Mouse (Mus musculus) embryonic facial prominence, embryonic 10.5 days (tissue): ENCODE measurements around the gene Prrg2. TPM values are rescaled to one million over a fixed set of nuclear protein-coding genes. Genes with fewer than 3 reads are reported as not detected.
A peak's percentile ranks its signal among the peaks of the same experiment; 100 is the strongest.

Experiments
- DNase-seq: peaks from one replicate; pipeline ENCODE4 v3.0.0-alpha.2; 2017; ENCODE audit warnings: low spot score
- H3K27ac ChIP-seq: fragments of 300-500 bp; sonication (generic); replicated peaks from 2 replicates; pipeline ENCODE4 v1.5.1; 2016; ENCODE audit warnings: mild to moderate bottlenecking
- H3K27me3 ChIP-seq: fragments of 300-500 bp; sonication (generic); replicated peaks from 2 replicates; pipeline ENCODE4 v1.6.1; 2016; ENCODE audit warnings: low read depth, mild to moderate bottlenecking; ENCODE audit not compliant: poor library complexity, severe bottlenecking
- H3K36me3 ChIP-seq: fragments of 300-500 bp; sonication (generic); replicated peaks from 2 replicates; pipeline ENCODE4 v1.6.1; 2016; ENCODE audit warnings: mild to moderate bottlenecking, moderate library complexity
- H3K4me1 ChIP-seq: fragments of 300-500 bp; sonication (generic); 2 replicates; pipeline ENCODE4 v1.6.1; 2016
- H3K4me3 ChIP-seq: fragments of 300-500 bp; sonication (generic); 2 replicates; pipeline ENCODE4 v1.5.1; 2016; ENCODE audit warnings: mild to moderate bottlenecking, moderate library complexity
- H3K9me3 ChIP-seq: fragments of 300-500 bp; sonication (generic); 2 replicates; pipeline ENCODE4 v1.6.1; 2016; ENCODE audit warnings: mild to moderate bottlenecking
- WGBS: fragments of 180-500 bp; shearing (Covaris S2); methylation state at CpG from one replicate; pipeline ENCODE4 v1.1.7; 2016; 5-methylcytosine and 5-hydroxymethylcytosine counted together
- polyA plus RNA-seq: library from polyadenylated mRNA; unstranded; fragments of >200 nt; fragmentation: Nextera tagmentation; extraction: Ambion mirVana; gene quantifications from 2 replicates; pipeline ENCODE4 v1.2.1, GENCODE M21; 2016

The Prrg2 gene
- polyA plus RNA-seq, 1 experiment from 2014 or later, result 24.4 TPM

- 0 out of 2 replicates have a peak overlapping the region, but pooled peaks have one; percentile 10 for H3K27ac ChIP-seq
- DNase-seq, result no peak
- WGBS, result 84% methylated on average over 22 of the region's 22 CpGs
- peaks cover 11% of the 10 kb centered on the region for H3K4me1 ChIP-seq
- H3K4me3 ChIP-seq, result no peak overlapping the region
- H3K27me3 ChIP-seq, result no peaks in the 10 kb centered on the region
- H3K36me3 ChIP-seq, result peaks cover 66% of the 10 kb centered on the region
- no peaks in the 10 kb centered on the region for H3K9me3 ChIP-seq
Observed at GRCm38 (mm10) chr7:45083300-45083890, 20.9 kb upstream of the Prrg2 start.

- H3K27ac ChIP-seq, result 0 out of 2 replicates have a peak overlapping the region, but pooled peaks have one; percentile 36
- H3K36me3 ChIP-seq, result peaks cover 63% of the 10 kb centered on the region
- no peaks in the 10 kb centered on the region for H3K9me3 ChIP-seq
- H3K4me1 ChIP-seq, result peaks cover 11% of the 10 kb centered on the region
- H3K27me3 ChIP-seq, result no peaks in the 10 kb centered on the region
- DNase-seq, result no peak
- H3K4me3 ChIP-seq, result no peak overlapping the region
- WGBS, result 74% methylated on average over 25 of the region's 25 CpGs
Observed at GRCm38 (mm10) chr7:45082401-45083299, 20.2 kb upstream of the Prrg2 start.

GRCm38 (mm10) chr7:45081016-45081415 is 18.5 kb upstream of the Prrg2 start:
- H3K36me3 ChIP-seq, result peaks cover 63% of the 10 kb centered on the region
- WGBS, result 41% methylated on average over 5 of the region's 5 CpGs

GRCm38 (mm10) chr7:45079856-45080255 is 17.4 kb upstream of the Prrg2 start:
- H3K4me1 ChIP-seq, result peaks cover 11% of the 10 kb centered on the region
- H3K27ac ChIP-seq, result no peak overlapping the region
- peaks cover 63% of the 10 kb centered on the region for H3K36me3 ChIP-seq
- DNase-seq, result peak; percentile 91
- H3K27me3 ChIP-seq, result no peaks in the 10 kb centered on the region
- H3K4me3 ChIP-seq, result no peak overlapping the region
- H3K9me3 ChIP-seq, result no peaks in the 10 kb centered on the region
- WGBS, result 2% methylated on average over 10 of the region's 10 CpGs

More at GRCm38 (mm10) chr7:45081016-45081415, 18.5 kb upstream of the Prrg2 start:
- no peak overlapping the region for H3K27ac ChIP-seq
- H3K27me3 ChIP-seq, result no peaks in the 10 kb centered on the region
- H3K4me1 ChIP-seq, result peaks cover 11% of the 10 kb centered on the region
- DNase-seq, result no peak
- H3K9me3 ChIP-seq, result no peaks in the 10 kb centered on the region
- H3K4me3 ChIP-seq, result no peak overlapping the region

GRCm38 (mm10) chr7:45078513-45078912 is 16.0 kb upstream of the Prrg2 start:
- no peak overlapping the region for H3K27ac ChIP-seq
- 40% methylated on average over 9 of the region's 9 CpGs for WGBS
- 0 out of 2 replicates have a peak overlapping the region, but pooled peaks have one; percentile 3 for H3K4me3 ChIP-seq
- peak; percentile 78 for DNase-seq
- peaks cover 64% of the 10 kb centered on the region for H3K36me3 ChIP-seq
- no peaks in the 10 kb centered on the region for H3K9me3 ChIP-seq
- H3K4me1 ChIP-seq, result peaks cover 11% of the 10 kb centered on the region
- H3K27me3 ChIP-seq, result no peaks in the 10 kb centered on the region

GRCm38 (mm10) chr7:45077829-45078228 is 15.4 kb upstream of the Prrg2 start:
- Histone ChIP-seq H3K27me3 (no peaks in the 10 kb centered on the region), H3K4me1 (peaks cover 9% of the 10 kb centered on the region), H3K36me3 (peaks cover 61% of the 10 kb centered on the region), H3K9me3 (no peaks in the 10 kb centered on the region), H3K27ac (no peak overlapping the region), H3K4me3 (no peak overlapping the region)
- DNase-seq, result no peak
- 93% methylated on average over 2 of the region's 2 CpGs for WGBS

GRCm38 (mm10) chr7:45077322-45077721 is 14.8 kb upstream of the Prrg2 start:
- 89% methylated on average over 14 of the region's 14 CpGs for WGBS
- H3K9me3 ChIP-seq, result no peaks in the 10 kb centered on the region
- H3K4me1 ChIP-seq, result peaks cover 4% of the 10 kb centered on the region
- DNase-seq, result no peak
- H3K36me3 ChIP-seq, result peaks cover 56% of the 10 kb centered on the region
- no peaks in the 10 kb centered on the region for H3K27me3 ChIP-seq
- H3K4me3 ChIP-seq, result no peak overlapping the region
- no peak overlapping the region for H3K27ac ChIP-seq

- H3K27ac ChIP-seq, result no peak overlapping the region
- no peaks in the 10 kb centered on the region for H3K9me3 ChIP-seq
- no peak for DNase-seq
- H3K4me1 ChIP-seq, result peaks cover 3% of the 10 kb centered on the region; the same call in 1 of the 2 replicates
- 91% methylated on average over 30 of the region's 30 CpGs for WGBS
- H3K27me3 ChIP-seq, result no peaks in the 10 kb centered on the region
- H3K36me3 ChIP-seq, result peaks cover 50% of the 10 kb centered on the region
- H3K4me3 ChIP-seq, result no peak overlapping the region
Observed at GRCm38 (mm10) chr7:45076501-45076900, 14.0 kb upstream of the Prrg2 start.

GRCm38 (mm10) chr7:45075405-45075804 is 12.9 kb upstream of the Prrg2 start:
- WGBS, result 90% methylated on average over 4 of the region's 4 CpGs
- Histone ChIP-seq H3K9me3 (no peaks in the 10 kb centered on the region), H3K36me3 (peaks cover 50% of the 10 kb centered on the region), H3K4me1 (peaks cover 3% of the 10 kb centered on the region; the same call in 1 of the 2 replicates), H3K27ac (no peak overlapping the region), H3K27me3 (no peaks in the 10 kb centered on the region), H3K4me3 (no peak overlapping the region)
- no peak for DNase-seq

GRCm38 (mm10) chr7:45073949-45074348 is 11.5 kb upstream of the Prrg2 start:
- 88% methylated on average over 12 of the region's 12 CpGs for WGBS
- no peak for DNase-seq
- Histone ChIP-seq H3K4me1 (no peaks in the 10 kb centered on the region), H3K9me3 (no peaks in the 10 kb centered on the region), H3K4me3 (no peak overlapping the region), H3K27me3 (no peaks in the 10 kb centered on the region), H3K27ac (no peak overlapping the region), H3K36me3 (peaks cover 50% of the 10 kb centered on the region)

- H3K4me3 ChIP-seq, result no peak overlapping the region
- no peak for DNase-seq
- no peaks in the 10 kb centered on the region for H3K4me1 ChIP-seq
- H3K27ac ChIP-seq, result no peak overlapping the region
- 85% methylated on average over 7 of the region's 7 CpGs for WGBS
- H3K36me3 ChIP-seq, result peaks cover 50% of the 10 kb centered on the region
- H3K9me3 ChIP-seq, result no peaks in the 10 kb centered on the region
- H3K27me3 ChIP-seq, result no peaks in the 10 kb centered on the region
Observed at GRCm38 (mm10) chr7:45073171-45073707, 10.8 kb upstream of the Prrg2 start.

GRCm38 (mm10) chr7:45072230-45072629 is 9.8 kb upstream of the Prrg2 start:
- H3K4me3 ChIP-seq, result no peak overlapping the region
- H3K4me1 ChIP-seq, result no peaks in the 10 kb centered on the region
- WGBS, result 82% methylated on average over 2 of the region's 2 CpGs
- DNase-seq, result no peak
- no peak overlapping the region for H3K27ac ChIP-seq
- no peaks in the 10 kb centered on the region for H3K9me3 ChIP-seq
- no peaks in the 10 kb centered on the region for H3K27me3 ChIP-seq
- peaks cover 46% of the 10 kb centered on the region for H3K36me3 ChIP-seq
